Mouse (Mus musculus) heart, postnatal 0 days (tissue): Measurements from ENCODE around the gene Kpna6. TPM values are rescaled to one million over a fixed set of nuclear protein-coding genes. Genes with fewer than 3 reads are reported as not detected.

Experiments
- ATAC-seq: fragments of 200-750 bp; cut with Nextera tagmentation; 2 replicates; pipeline ENCODE4 v1.8.0; 2017; ENCODE audit warnings: low read depth, moderate number of reproducible peaks, moderate library complexity; ENCODE audit not compliant: insufficient read depth
- DNase-seq: peaks from one replicate; pipeline ENCODE4 v3.0.0-alpha.2; 2016; ENCODE audit warnings: low spot score
- H3K27ac ChIP-seq: fragments of 300-500 bp; sonication (generic); 2 replicates; pipeline ENCODE4 v1.5.1; 2014; ENCODE audit warnings: low read depth, mild to moderate bottlenecking
- H3K27me3 ChIP-seq: fragments of 300-500 bp; sonication (generic); 2 replicates; pipeline ENCODE4 v1.6.1; 2014; ENCODE audit warnings: low read length, mixed read lengths; ENCODE audit not compliant: control insufficient read depth, insufficient read depth
- H3K36me3 ChIP-seq: fragments of 300-500 bp; sonication (generic); replicated peaks from 2 replicates; pipeline ENCODE4 v1.6.1; 2014; ENCODE audit warnings: low read length, mixed read lengths; ENCODE audit not compliant: control insufficient read depth, insufficient read depth
- H3K4me1 ChIP-seq: fragments of 300-500 bp; sonication (generic); 2 replicates; pipeline ENCODE4 v1.6.1; 2014; ENCODE audit warnings: antibody characterized with exemption; ENCODE audit not compliant: control insufficient read depth, insufficient read depth
- H3K4me2 ChIP-seq: fragments of 300-500 bp; sonication (generic); 2 replicates; pipeline ENCODE4 v1.6.1; 2014; ENCODE audit warnings: low read depth, mild to moderate bottlenecking, low read length, moderate library complexity
- H3K4me3 ChIP-seq: fragments of 300-500 bp; sonication (generic); 2 replicates; pipeline ENCODE4 v1.5.1; 2014; ENCODE audit warnings: low read depth, low read length
- H3K9ac ChIP-seq: fragments of 300-500 bp; sonication (generic); replicated peaks from 2 replicates; pipeline ENCODE4 v1.6.1; 2014; ENCODE audit warnings: low read depth, low read length, mixed read lengths
- H3K9me3 ChIP-seq: fragments of 300-500 bp; sonication (generic); replicated peaks from 2 replicates; pipeline ENCODE4 v1.6.1; 2016; ENCODE audit warnings: low read length; ENCODE audit not compliant: control insufficient read depth
- CTCF ChIP-seq: IDR thresholded peaks from 2 replicates; pipeline ENCODE4 v1.5.1; 2016; ENCODE audit warnings: antibody characterized with exemption, control low read depth, low read depth
- EP300 ChIP-seq: IDR thresholded peaks from 2 replicates; pipeline ENCODE4 v1.6.1; 2016; ENCODE audit warnings: antibody characterized with exemption, low read depth
- WGBS: fragments of 180-500 bp; shearing (Covaris S2); extraction: QIAGEN DNeasy Blood & Tissue Kit; methylation state at CpG from one replicate; pipeline ENCODE4 v1.1.7; 2014; 5-methylcytosine and 5-hydroxymethylcytosine counted together
- microRNA-seq: library from miRNA; unstranded; fragments of <30 nt; microRNA quantifications from one replicate; pipeline ENCODE4, GENCODE M21; 2016
- polyA plus RNA-seq: library from polyadenylated mRNA; unstranded; fragments of >200 nt; fragmentation: Nextera tagmentation; extraction: Ambion mirVana; gene quantifications from 2 replicates; pipeline ENCODE4 v1.2.1, GENCODE M21; 2015
- total RNA-seq: library from RNA; depleted of rRNA; stranded (reverse); fragments of >200 nt; gene quantifications from 2 replicates; pipeline ENCODE4 v1.2.3, GENCODE M21; 2014; ENCODE audit warnings: low replicate concordance; rRNA removed

The Kpna6 gene
- total and polyA plus RNA-seq, 2 experiments from 2014 or later = 10.4 to 48.8 TPM

DNA sequence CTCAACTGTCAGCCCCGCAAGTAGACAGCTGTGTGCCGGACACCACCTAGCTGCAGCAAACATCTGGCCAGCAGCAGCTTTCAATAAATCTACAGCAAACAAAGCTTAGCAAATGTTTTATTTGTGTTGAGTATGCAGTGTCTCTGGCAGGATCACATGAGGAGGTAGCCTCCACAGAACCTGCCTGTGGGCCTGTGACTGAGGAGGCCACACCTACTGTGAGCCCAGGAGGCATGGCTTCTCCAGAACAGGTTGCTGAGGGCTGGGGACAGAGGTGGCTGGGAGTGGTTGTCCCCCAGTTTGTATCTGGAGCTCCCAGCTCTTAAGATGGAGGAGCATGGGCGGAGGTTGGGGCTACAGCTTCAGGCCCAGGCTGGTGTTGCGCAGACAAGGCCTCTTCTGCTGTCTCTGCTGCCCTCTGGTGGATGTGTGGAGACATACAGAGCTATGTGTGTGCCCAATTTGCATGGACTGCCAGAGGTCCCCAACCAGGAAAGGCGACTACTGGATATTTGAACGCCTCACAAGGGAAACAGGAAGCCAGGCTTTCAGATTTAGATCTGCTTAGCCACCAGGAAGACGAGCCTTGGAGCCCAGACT is 64.0 kb downstream of the Kpna6 start:
- peaks cover 37% of the 10 kb centered on the region for H3K36me3 ChIP-seq
- ATAC-seq = peak; percentile 88
- no peak overlapping the region for H3K27ac ChIP-seq
- 32% methylated on average over 7 of the region's 7 CpGs for WGBS
- DNase-seq = peak; percentile 90
- H3K27me3 ChIP-seq = no peaks in the 10 kb centered on the region
- H3K9me3 ChIP-seq = no peaks in the 10 kb centered on the region
- 0 out of 2 replicates have a peak, but pooled peaks cover under 1% of the 10 kb centered on the region for H3K4me1 ChIP-seq
- H3K9ac ChIP-seq = no peak overlapping the region
- peak; percentile 93 for TF ChIP-seq CTCF
- no peak for TF ChIP-seq EP300
- H3K4me3 ChIP-seq = no peak overlapping the region
- H3K4me2 ChIP-seq = no peak overlapping the region

DNA sequence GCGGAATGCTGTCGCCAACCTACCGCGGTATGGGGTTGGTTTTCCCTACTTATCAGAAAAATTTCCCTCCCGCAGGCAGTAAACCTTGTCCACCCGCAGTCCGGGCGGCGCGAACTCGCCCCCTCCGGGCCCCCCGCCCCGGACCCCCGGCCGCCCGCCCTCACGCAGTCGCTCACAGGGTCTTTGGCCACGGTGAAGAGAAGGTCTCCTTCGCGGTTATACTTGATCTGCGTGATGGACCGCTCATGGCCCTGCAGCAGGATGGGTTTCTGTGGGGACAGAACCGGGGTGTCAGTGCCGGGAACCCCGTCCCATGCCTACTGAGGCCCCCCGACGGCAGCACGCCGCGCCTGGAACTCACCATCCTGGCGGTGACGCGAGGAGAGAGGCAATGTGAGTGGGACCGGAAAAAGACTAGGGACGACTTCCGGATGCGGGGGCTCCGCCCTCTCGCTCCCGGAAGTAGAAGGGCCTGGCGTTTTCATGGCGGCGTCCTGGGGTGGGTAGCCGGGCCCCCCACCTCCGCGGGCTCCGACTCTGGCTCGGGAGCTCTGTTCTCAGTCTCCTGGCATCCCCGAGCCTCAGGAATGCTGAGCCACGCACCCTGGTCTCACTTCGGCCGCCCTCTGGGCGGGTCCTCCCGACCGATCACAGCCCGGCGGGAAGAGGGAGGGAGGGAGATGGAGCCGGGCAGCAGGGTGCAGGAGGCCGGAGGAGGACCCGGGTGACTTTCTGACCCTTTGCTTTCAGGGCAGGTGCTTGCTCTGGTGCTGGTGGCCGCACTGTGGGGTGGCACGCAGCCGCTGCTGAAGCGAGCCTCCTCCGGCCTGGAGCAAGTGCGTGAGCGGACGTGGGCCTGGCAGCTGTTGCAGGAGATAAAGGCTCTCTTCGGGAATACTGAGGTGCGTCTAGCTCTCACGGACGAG is 72.1 kb downstream of the Kpna6 start, which contains the start of the genes Eif3i and Tmem234:
TSS of gene Eif3i (minus strand) at position 416 of the 926 bp plus-strand sequence.
TSS of gene Tmem234 (plus strand) at position 436 of the 926 bp plus-strand sequence.
- Histone ChIP-seq H3K4me1 (peaks cover 15% of the 10 kb centered on the region), H3K9ac (peak within 1 kb of the TSS; percentile 83), H3K4me2 (peak within 1 kb of the TSS; percentile 98), H3K4me3 (peak within 1 kb of the TSS; percentile 94), H3K27me3 (no peaks in the 10 kb centered on the region), H3K27ac (peak within 1 kb of the TSS; percentile 66), H3K9me3 (no peaks in the 10 kb centered on the region), H3K36me3 (peaks cover 36% of the 10 kb centered on the region)
- WGBS = under 1% methylated on average over 65 of the region's 74 CpGs
- DNase-seq = peak; percentile 89
- TF ChIP-seq CTCF (0 out of 2 replicates have a peak, but pooled peaks have one; percentile 9), EP300 (peak; percentile 50; the same call in 1 of the 2 replicates)
- peak; percentile 90 for ATAC-seq

Small RNA genes within 50 kb of the gene (microRNA-seq; reads per million reads assigned to microRNA genes)
- gene Mir7016 = not detected

Other genes with a start within 250 kb of the Kpna6 start
- 1.9 and 3.6 TPM in 2 replicates for gene Zbtb8b, start 231.9 kb downstream of the Kpna6 start, total RNA-seq
- 1.1 and 1.6 TPM in 2 replicates for gene Zbtb8b, start 231.9 kb downstream of the Kpna6 start, polyA plus RNA-seq
- gene Bsdc1, start 211.2 kb downstream of the Kpna6 start, total RNA-seq = 46.3 and 58.4 TPM in 2 replicates
- 18.7 and 20.1 TPM in 2 replicates for gene Bsdc1, start 211.2 kb downstream of the Kpna6 start, polyA plus RNA-seq
- gene Tssk3, start 181.7 kb downstream of the Kpna6 start, total RNA-seq = not detected in 2 replicates
- gene Tssk3, start 181.7 kb downstream of the Kpna6 start, polyA plus RNA-seq = not detected in 2 replicates
- not detected in 2 replicates for gene Fam229a, start 181.6 kb downstream of the Kpna6 start, total RNA-seq
- 0.22 and 0.52 TPM in 2 replicates for gene Fam229a, start 181.6 kb downstream of the Kpna6 start, polyA plus RNA-seq
- 183 and 192 TPM in 2 replicates for gene Marcksl1, start 159.2 kb downstream of the Kpna6 start, total RNA-seq
- gene Marcksl1, start 159.2 kb downstream of the Kpna6 start, polyA plus RNA-seq = 135 and 138 TPM in 2 replicates
- 25.8 and 34.5 TPM in 2 replicates for gene Hdac1, start 130.1 kb downstream of the Kpna6 start, total RNA-seq
- 73.6 and 77.9 TPM in 2 replicates for gene Hdac1, start 130.1 kb downstream of the Kpna6 start, polyA plus RNA-seq
- 2.0 and 8.9 TPM in 2 replicates for gene Lck, start 99.1 kb downstream of the Kpna6 start, total RNA-seq
- gene Lck, start 99.1 kb downstream of the Kpna6 start, polyA plus RNA-seq = 0.71 and 0.99 TPM in 2 replicates
- 4.6 and 6.2 TPM in 2 replicates for gene Fam167b, start 94.2 kb downstream of the Kpna6 start, total RNA-seq
- 6.1 and 6.2 TPM in 2 replicates for gene Fam167b, start 94.2 kb downstream of the Kpna6 start, polyA plus RNA-seq
- gene Eif3i, start 72.1 kb downstream of the Kpna6 start, total RNA-seq = 408 and 443 TPM in 2 replicates
- 169 and 172 TPM in 2 replicates for gene Eif3i, start 72.1 kb downstream of the Kpna6 start, polyA plus RNA-seq
- gene Tmem234, start 72.1 kb downstream of the Kpna6 start, total RNA-seq = 108 and 115 TPM in 2 replicates
- 150 and 161 TPM in 2 replicates for gene Tmem234, start 72.1 kb downstream of the Kpna6 start, polyA plus RNA-seq
- gene Dcdc2b, start 58.5 kb downstream of the Kpna6 start, total RNA-seq = 9.8 TPM in 1 of 2 replicates, not detected in the other
- 1.5 and 1.9 TPM in 2 replicates for gene Dcdc2b, start 58.5 kb downstream of the Kpna6 start, polyA plus RNA-seq
- gene Iqcc, start 53.7 kb downstream of the Kpna6 start, total RNA-seq = 6.3 TPM in 2 replicates
- gene Iqcc, start 53.7 kb downstream of the Kpna6 start, polyA plus RNA-seq = 23.0 and 26.3 TPM in 2 replicates
- gene Ccdc28b, start 48.8 kb downstream of the Kpna6 start, total RNA-seq = 41.9 and 55.1 TPM in 2 replicates
- 58.0 and 58.6 TPM in 2 replicates for gene Ccdc28b, start 48.8 kb downstream of the Kpna6 start, polyA plus RNA-seq
- 28.3 and 28.5 TPM in 2 replicates for gene Txlna, start 31.7 kb downstream of the Kpna6 start, total RNA-seq
- 22.7 and 23.2 TPM in 2 replicates for gene Txlna, start 31.7 kb downstream of the Kpna6 start, polyA plus RNA-seq
- gene Tmem39b, start 24.1 kb upstream of the Kpna6 start, total RNA-seq = 3.6 and 11.8 TPM in 2 replicates
- 3.9 and 4.1 TPM in 2 replicates for gene Tmem39b, start 24.1 kb upstream of the Kpna6 start, polyA plus RNA-seq
- 43.5 and 47.8 TPM in 2 replicates for gene Khdrbs1, start 69.5 kb upstream of the Kpna6 start, total RNA-seq
- 42.2 and 44.7 TPM in 2 replicates for gene Khdrbs1, start 69.5 kb upstream of the Kpna6 start, polyA plus RNA-seq
- 132 and 176 TPM in 2 replicates for gene Ptp4a2, start 138.5 kb upstream of the Kpna6 start, total RNA-seq
- 407 and 417 TPM in 2 replicates for gene Ptp4a2, start 138.5 kb upstream of the Kpna6 start, polyA plus RNA-seq